8 mouse cellular contexts compared by ENCODE assay signal in the genomic region with DNA sequence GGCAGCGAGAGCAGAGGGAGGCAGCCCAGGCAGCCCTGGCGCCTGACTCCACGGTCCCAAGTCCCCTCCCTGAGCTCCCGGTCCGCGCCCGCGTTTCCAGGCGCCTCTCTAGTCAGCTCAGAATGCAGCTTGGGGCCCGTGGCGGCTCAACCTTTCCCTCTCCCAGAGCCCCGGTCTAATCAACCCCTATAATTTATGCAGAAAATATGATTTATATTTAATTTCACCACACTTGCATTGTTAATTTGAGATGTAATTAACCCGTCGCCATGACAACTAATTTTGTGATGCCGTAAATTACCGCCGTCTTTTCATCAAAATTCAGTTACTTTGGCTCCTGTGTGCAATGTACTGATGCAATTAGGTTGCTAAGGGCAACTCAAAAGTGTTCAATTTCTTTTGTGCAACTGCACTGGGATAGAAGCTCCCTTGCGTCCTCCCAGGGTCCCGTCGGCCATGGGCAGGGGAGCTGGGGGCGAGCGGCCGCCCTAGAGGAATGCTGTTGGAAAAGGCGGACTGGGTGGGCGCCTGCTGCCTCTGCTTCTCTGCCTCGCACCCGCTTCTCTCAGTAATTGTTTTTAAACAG. TPM values are rescaled to one million over a fixed set of nuclear protein-coding genes. Genes with fewer than 3 reads are reported as not detected.
A peak's percentile ranks its signal among the peaks of the same experiment; 100 is the strongest.
DNase-seq lines count a peak whose midpoint lies in the region; ATAC-seq lines count a peak whose summit lies in the region.

No protein-coding gene starts in this region.

- H3K4me1 ChIP-seq in embryonic facial prominence, embryonic 10.5 days, result peaks cover 54% of the 10 kb centered on the region
- H3K4me1 ChIP-seq in hindbrain, embryonic 15.5 days (replicated peaks), result peaks cover 47% of the 10 kb centered on the region
- H3K4me1 ChIP-seq in neural tube, embryonic 12.5 days, result peaks cover 50% of the 10 kb centered on the region

- DNase-seq in layer of hippocampus, postnatal 14 days (ENCODE audit: low spot score in 2 of 2), result peak; percentile 16 to 31
- DNase-seq in layer of hippocampus, adult 9-10 months (ENCODE audit: low spot score), result no peak
- peak; percentile 78 for DNase-seq in embryonic facial prominence, embryonic 10.5 days (ENCODE audit: low spot score)
- no peak for DNase-seq in T-cell, adult 2 months (ENCODE audit: low spot score)

- peak overlapping the region; percentile 54 for H3K4me3 ChIP-seq in embryonic facial prominence, embryonic 10.5 days
- H3K4me3 ChIP-seq in hindbrain, embryonic 15.5 days, result peak overlapping the region; percentile 11
- 0 out of 2 replicates have a peak overlapping the region, but pooled peaks have one; percentile 2 for H3K4me3 ChIP-seq in neural tube, embryonic 12.5 days

- peak overlapping the region; percentile 50 for H3K4me2 ChIP-seq in hindbrain, embryonic 15.5 days
- peak overlapping the region; percentile 47 for H3K4me2 ChIP-seq in neural tube, embryonic 12.5 days (replicated peaks)

- H3K36me3 ChIP-seq in embryonic facial prominence, embryonic 10.5 days (replicated peaks), result no peaks in the 10 kb centered on the region
- no peaks in the 10 kb centered on the region for H3K36me3 ChIP-seq in hindbrain, embryonic 15.5 days
- H3K36me3 ChIP-seq in neural tube, embryonic 12.5 days, result no peaks in the 10 kb centered on the region

- H3K27ac ChIP-seq in embryonic facial prominence, embryonic 10.5 days (replicated peaks), result peak overlapping the region; percentile 75
- peak overlapping the region; percentile 52 for H3K27ac ChIP-seq in hindbrain, embryonic 15.5 days (replicated peaks)
- H3K27ac ChIP-seq in neural tube, embryonic 12.5 days, result no peak overlapping the region

- peak; percentile 62 for ATAC-seq in hindbrain, embryonic 15.5 days (ENCODE audit: low FRiP score, low read depth)
- peak; percentile 71 for ATAC-seq in neural tube, embryonic 12.5 days (ENCODE audit: low FRiP score, low read depth)
- no peak for ATAC-seq in activated CD4-positive, CD25-positive, alpha-beta regulatory T cell, adult 4 months
- ATAC-seq in megakaryocyte-erythroid progenitor cell, adult 5-6 weeks (replicated peaks; ENCODE audit: low FRiP score, low TSS enrichment, poor library complexity, severe bottlenecking), result no peak

- H3K9me3 ChIP-seq in embryonic facial prominence, embryonic 10.5 days, result no peaks in the 10 kb centered on the region
- no peaks in the 10 kb centered on the region for H3K9me3 ChIP-seq in hindbrain, embryonic 15.5 days
- H3K9me3 ChIP-seq in neural tube, embryonic 12.5 days, result no peaks in the 10 kb centered on the region

- H3K9ac ChIP-seq in hindbrain, embryonic 15.5 days, result no peak overlapping the region
- peak overlapping the region; percentile 22; the same call in 1 of the 2 replicates for H3K9ac ChIP-seq in neural tube, embryonic 12.5 days

- WGBS in embryonic facial prominence, embryonic 10.5 days, result under 1% methylated on average over 27 of the region's 27 CpGs
- WGBS in hindbrain, embryonic 15.5 days, result under 1% methylated on average over 27 of the region's 27 CpGs
- under 1% methylated on average over 27 of the region's 27 CpGs for WGBS in neural tube, embryonic 12.5 days

- H3K27me3 ChIP-seq in embryonic facial prominence, embryonic 10.5 days (replicated peaks; ENCODE audit: low read depth, poor library complexity, severe bottlenecking), result peaks cover 92% of the 10 kb centered on the region
- H3K27me3 ChIP-seq in hindbrain, embryonic 15.5 days, result peaks cover 51% of the 10 kb centered on the region
- peaks cover 76% of the 10 kb centered on the region for H3K27me3 ChIP-seq in neural tube, embryonic 12.5 days (replicated peaks)

RNA-seq across cellular contexts. Expression of a gene that starts 55.8 kb away (rescaled TPM):
- total RNA-seq in layer of hippocampus, postnatal 14 days (2021), result 1 to 10 TPM in 1 of 2 experiments, under 1 TPM in 1; 0.88 to 1.1 TPM
- polyA plus RNA-seq in embryonic facial prominence, embryonic 10.5 days (2016; fragmentation: Nextera tagmentation; extraction: Ambion mirVana), result 3.7 and 3.9 TPM in 2 replicates
- polyA plus RNA-seq in hindbrain, embryonic 15.5 days (2015; fragmentation: Nextera tagmentation; extraction: Ambion mirVana), result 4.6 and 6.7 TPM in 2 replicates
- 14.2 and 16.3 TPM in 2 replicates for polyA plus RNA-seq in neural tube, embryonic 12.5 days (2016; fragmentation: Nextera tagmentation; extraction: Ambion mirVana)
- under 1 TPM; 0.56 to 0.75 TPM for polyA plus RNA-seq in activated CD4-positive, CD25-positive, alpha-beta regulatory T cell, adult 4 months (2017; shearing (Covaris generic))
- total RNA-seq in megakaryocyte-erythroid progenitor cell, adult 5-6 weeks (2014; fragmentation: Nextera tagmentation), result 0.55 and 0.96 TPM in 2 replicates
- total RNA-seq in megakaryocyte-erythroid progenitor cell, adult 5-6 weeks (2017), result 0.27 and 0.75 TPM in 2 replicates

Comparison
In these comparisons a context has a peak if more than half of its experiments do, and no peak if none do; other contexts are left out.
1. DNase-seq: peak in layer of hippocampus, postnatal 14 days (2 of 2) and embryonic facial prominence, embryonic 10.5 days (single experiment); none in layer of hippocampus, adult 9-10 months (single experiment) and T-cell, adult 2 months (single experiment).
2. H3K4me3 ChIP-seq: peak in every context shown above with its lines; median percentile 54 in embryonic facial prominence, embryonic 10.5 days; 11 in hindbrain, embryonic 15.5 days; 2 in neural tube, embryonic 12.5 days.
3. ATAC-seq: peak in hindbrain, embryonic 15.5 days (single experiment) and neural tube, embryonic 12.5 days (single experiment); none in activated CD4-positive, CD25-positive, alpha-beta regulatory T cell, adult 4 months (single experiment) and megakaryocyte-erythroid progenitor cell, adult 5-6 weeks (single experiment).